Mouse (Mus musculus) splenic B cell, adult 2 months (primary cell): ENCODE results near the gene Szrd1.

Experiments used
- DNase-seq: peaks from one replicate; pipeline ENCODE4 v3.0.0-alpha.2; 2011; ENCODE audit warnings: low read depth, low spot score
- H3K27me3 ChIP-seq: 2 replicates; pipeline ENCODE4 v1.6.1; 2012; ENCODE audit warnings: mild to moderate bottlenecking, low read length, moderate library complexity, mixed read lengths; ENCODE audit not compliant: control insufficient read depth, poor library complexity, insufficient read depth, severe bottlenecking
- H3K36me3 ChIP-seq: 2 replicates; pipeline ENCODE4 v1.6.1; 2012; ENCODE audit warnings: mild to moderate bottlenecking, low read length, moderate library complexity, mixed read lengths; ENCODE audit not compliant: control insufficient read depth, poor library complexity, insufficient read depth, severe bottlenecking

Gene Szrd1

DNA sequence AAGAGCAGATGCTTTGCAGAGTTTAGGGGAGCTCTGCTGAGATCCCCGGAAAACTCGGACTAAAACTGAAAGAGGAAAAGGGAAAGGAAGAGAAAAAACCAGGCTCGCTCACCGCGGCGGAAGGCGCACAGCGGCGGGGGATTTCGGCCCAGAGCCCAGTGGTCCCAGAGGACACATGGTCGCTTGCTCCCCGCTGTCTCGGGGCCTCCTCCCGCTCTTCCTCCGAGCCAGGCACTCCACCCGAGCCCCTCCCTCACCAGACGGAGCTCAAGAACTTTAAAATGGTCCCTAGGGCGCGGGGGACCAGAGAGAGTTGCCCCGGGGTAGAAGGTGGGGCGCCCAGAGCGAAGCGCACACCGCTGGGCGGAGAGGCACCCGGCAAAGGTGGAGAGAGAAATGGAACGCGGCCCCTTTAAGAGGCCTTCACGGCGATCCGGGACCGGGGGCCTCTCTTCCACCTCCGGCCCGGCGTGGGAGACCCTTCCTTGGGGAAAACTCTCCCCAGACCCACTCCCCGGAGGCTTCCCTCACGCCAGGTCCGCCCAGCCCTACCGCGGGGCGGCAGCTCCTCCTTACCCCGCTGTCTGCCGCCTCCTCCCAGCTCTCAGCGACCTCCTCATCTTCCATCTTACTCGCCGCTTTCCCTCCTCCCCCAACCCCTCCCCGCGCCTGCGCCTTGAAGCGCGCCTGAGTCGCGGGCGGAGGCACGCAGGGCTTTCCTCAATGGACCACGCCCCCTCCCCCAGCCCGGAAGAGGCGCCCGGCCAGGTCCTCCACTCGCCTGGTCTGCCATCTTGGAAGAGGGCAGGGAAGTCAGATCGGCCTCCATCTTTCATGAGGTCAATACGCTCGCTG lies at the start of gene Szrd1:
Gene Szrd1 (minus strand): TSS at position 660 of the 855 bp plus-strand sequence.
- H3K36me3 ChIP-seq: no peaks in the 10 kb centered on the region
- DNase-seq: peak; percentile 99
- no peaks in the 10 kb centered on the region for H3K27me3 ChIP-seq

- DNase-seq: no peak
- no peaks in the 10 kb centered on the region; the same call in 1 of the 2 replicates for H3K36me3 ChIP-seq
- no peaks in the 10 kb centered on the region for H3K27me3 ChIP-seq
Observed at GRCm38 (mm10) chr4:141186923-141187836, 47.6 kb upstream of the Szrd1 start.

DNA sequence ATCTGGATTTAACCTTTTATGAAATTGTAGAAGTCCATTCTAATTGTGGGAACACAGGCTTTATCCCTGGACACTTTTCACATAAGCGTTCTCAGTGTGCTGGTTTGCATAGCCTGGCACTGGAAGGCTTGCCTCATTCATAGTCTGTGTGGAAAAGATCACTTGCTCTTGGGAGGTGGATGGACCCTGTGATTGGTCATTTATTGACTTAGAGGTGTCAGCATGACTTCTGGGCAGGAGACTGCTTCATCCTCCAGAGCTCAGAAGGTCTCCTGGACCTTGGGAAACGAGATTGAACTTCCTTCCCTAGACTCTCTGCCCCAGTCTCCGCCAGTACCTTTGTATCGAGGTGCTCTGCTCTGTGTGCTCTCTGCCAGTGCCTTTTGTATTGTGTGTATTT lies 44.9 kb upstream of the Szrd1 start:
- H3K27me3 ChIP-seq: no peaks in the 10 kb centered on the region
- no peak for DNase-seq

DNA sequence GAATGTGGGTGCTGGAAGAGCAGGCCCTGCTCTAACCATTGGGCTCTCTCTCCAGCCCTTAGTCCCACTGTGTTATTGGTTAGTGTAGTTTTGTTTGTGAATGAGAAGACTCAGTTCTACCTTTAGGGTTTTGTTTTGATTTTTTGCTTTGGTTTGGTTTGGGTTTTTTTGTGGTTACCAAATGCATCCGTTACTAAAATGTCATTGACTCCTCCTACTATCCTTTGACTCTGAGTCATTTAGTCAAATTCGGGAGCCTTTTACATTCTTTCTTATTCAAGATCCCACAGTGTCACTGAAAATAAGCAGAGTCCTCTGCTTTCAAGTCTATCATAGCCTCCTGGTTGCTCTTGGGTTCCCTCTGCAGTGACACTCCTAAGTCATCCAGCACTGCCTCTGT lies 44.4 kb upstream of the Szrd1 start:
- Histone ChIP-seq H3K36me3 (peaks cover 3% of the 10 kb centered on the region), H3K27me3 (no peaks in the 10 kb centered on the region)
- no peak for DNase-seq

More for the DNA sequence above, 44.9 kb upstream of the Szrd1 start:
- peaks cover 3% of the 10 kb centered on the region for H3K36me3 ChIP-seq

- no peaks in the 10 kb centered on the region for H3K27me3 ChIP-seq
- DNase-seq: no peak
- peaks cover 3% of the 10 kb centered on the region for H3K36me3 ChIP-seq
Observed at GRCm38 (mm10) chr4:141181981-141182380, 42.4 kb upstream of the Szrd1 start.

- H3K27me3 ChIP-seq: no peaks in the 10 kb centered on the region
Observed at GRCm38 (mm10) chr4:141180831-141181230, 41.3 kb upstream of the Szrd1 start.

DNA sequence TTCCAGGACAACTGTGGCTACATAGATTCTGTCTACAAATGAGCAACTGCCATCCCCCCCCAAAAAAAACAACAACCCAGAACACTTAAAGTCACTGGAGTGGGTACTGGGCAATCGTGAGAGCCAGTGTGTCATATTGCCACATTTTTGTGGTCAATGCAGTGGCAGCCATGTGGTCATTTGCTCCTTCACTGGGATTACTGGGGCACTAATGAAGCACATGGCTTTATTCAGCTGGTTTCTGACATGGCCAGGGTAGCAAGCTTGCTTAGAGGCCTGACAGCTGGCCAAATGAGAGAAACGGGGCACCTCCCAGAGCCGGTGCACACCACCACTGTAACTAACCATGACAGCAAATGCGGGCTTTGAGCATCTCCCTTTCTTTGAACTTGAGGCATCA lies 38.9 kb upstream of the Szrd1 start:
- Histone ChIP-seq H3K36me3 (peaks cover 3% of the 10 kb centered on the region), H3K27me3 (no peaks in the 10 kb centered on the region)
- no peak for DNase-seq

More at GRCm38 (mm10) chr4:141180831-141181230, 41.3 kb upstream of the Szrd1 start:
- H3K36me3 ChIP-seq: peaks cover 3% of the 10 kb centered on the region
- DNase-seq: no peak

DNA sequence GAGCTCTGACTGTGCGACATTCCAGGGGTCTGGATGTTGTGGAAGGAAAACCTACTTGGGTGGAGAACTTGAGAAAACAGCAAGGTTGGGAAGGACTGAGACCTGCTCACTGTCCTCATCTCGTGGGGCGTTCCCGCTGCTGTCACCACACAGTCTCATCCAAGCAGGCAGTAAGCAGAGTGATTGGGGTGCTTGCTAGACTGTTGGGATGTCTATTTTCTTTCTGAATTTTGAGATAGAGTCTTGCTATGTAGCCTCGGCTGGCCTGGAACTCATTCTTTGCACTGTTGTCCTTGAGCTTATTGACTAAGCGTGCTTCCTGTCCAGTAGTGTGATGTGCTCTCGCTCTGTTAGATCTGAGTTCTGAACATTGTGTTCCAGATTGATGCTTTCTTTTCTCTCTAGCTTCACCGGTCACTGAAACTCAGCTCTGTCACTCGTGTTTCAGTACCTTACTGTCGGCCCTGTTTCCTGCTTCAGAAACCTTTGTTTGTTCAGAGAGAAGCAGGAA lies 36.8 kb upstream of the Szrd1 start:
- no peak for DNase-seq
- H3K27me3 ChIP-seq: no peaks in the 10 kb centered on the region

GRCm38 (mm10) chr4:141175783-141176182 lies 36.2 kb upstream of the Szrd1 start:
- no peak for DNase-seq
- Histone ChIP-seq H3K27me3 (no peaks in the 10 kb centered on the region), H3K36me3 (no peaks in the 10 kb centered on the region; the same call in none of the 2 replicates)

More for the DNA sequence above, 36.8 kb upstream of the Szrd1 start:
- peaks cover under 1% of the 10 kb centered on the region for H3K36me3 ChIP-seq

DNA sequence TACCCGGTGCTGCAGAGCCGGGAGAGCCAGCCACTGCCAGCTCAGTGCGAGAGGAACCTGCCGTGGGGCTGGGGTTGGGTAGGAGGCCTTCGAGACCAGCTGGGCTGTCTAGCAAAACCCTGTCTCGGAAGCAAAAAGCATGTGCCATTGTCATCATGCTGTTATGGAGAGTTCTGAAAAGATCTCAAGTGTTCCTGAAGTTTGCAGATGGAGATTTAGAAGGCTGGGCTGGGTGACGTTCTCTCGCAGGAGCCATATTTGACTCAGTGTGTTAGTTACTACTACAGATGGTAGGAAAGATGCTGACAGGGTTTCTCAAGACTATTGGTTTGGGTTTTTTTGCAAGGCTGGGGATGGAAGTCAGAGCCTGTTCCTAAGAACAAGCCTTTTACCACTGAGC lies 32.5 kb upstream of the Szrd1 start:
- no peak for DNase-seq
- Histone ChIP-seq H3K27me3 (no peaks in the 10 kb centered on the region), H3K36me3 (no peaks in the 10 kb centered on the region; the same call in 1 of the 2 replicates)

GRCm38 (mm10) chr4:141167156-141167555 lies 27.6 kb upstream of the Szrd1 start:
- no peaks in the 10 kb centered on the region for H3K27me3 ChIP-seq
- DNase-seq: no peak
- no peaks in the 10 kb centered on the region; the same call in 1 of the 2 replicates for H3K36me3 ChIP-seq

DNA sequence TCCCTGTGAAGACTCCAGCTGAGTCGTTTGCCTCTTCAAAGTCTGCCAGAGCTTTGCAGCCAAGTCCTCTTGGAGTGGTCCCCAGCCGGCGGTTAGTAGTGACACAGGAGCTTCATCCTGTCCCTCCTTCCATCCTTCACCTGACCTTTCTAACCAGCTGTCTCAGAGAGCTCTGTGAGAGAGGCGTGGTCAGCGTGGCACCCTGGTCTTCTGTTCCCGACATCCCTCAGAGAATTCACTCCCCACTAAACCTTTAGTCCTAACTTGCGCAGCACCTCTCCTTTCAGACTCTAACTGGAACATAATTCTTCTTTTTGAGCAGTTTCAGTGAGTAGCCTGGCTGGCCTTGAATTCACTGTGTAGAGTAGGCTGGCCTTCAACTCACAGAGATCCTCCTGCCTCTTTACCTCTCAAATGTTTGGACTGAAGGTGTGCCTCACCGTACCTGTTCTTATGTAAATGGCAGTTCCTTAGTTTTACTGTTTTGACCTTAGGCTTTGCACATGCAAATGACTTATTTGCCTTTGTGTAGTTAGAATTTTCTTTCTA lies 26.2 kb upstream of the Szrd1 start:
- no peak for DNase-seq
- Histone ChIP-seq H3K27me3 (no peaks in the 10 kb centered on the region), H3K36me3 (no peaks in the 10 kb centered on the region)

DNA sequence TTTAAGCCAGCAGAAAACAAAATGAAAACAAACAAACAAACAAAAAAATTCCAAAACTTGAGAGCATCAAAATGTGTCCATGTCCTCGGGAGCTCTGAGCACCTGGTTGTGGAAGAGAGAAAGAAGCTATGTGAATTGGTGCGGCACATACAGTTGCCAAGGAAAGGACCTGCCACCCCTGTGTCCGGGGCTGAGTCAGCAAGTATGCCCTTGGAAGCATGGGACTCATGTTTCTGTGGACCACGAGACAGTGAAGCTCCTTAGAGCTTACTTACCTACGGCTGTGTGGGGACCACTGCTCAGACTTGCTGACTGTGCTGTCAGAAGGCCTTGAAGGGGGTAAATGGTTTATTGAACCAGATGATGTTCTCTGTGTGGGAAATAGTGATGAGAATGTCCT lies 24.2 kb upstream of the Szrd1 start:
- H3K27me3 ChIP-seq: no peaks in the 10 kb centered on the region
- no peaks in the 10 kb centered on the region for H3K36me3 ChIP-seq
- DNase-seq: no peak

DNA sequence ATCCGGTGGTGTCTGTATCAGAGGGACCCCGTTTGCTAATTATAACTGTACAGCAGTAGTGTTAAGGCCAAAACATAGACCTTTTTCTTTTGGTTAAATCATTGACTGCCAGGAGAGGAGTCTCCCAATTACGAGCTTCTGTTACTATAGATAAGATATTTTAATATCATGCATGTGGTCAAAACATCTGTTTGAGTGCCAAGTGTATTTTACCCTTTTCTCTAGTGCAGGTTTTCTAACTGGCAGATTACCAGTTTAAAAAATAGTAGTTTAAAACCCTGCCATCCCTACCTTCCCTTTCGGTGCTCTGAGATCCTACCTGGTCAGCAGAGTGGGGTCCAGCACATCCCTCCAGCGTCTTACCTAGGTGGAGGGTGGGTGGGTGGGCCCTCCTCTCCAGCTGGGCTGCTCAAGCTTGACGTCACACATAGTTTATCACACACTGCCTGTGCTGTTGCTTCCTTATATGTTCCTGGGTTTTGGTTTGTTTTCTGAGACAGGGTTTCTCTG lies 22.2 kb upstream of the Szrd1 start:
- no peak for DNase-seq
- Histone ChIP-seq H3K27me3 (no peaks in the 10 kb centered on the region), H3K36me3 (no peaks in the 10 kb centered on the region)
